Mouse (Mus musculus) small intestine, adult 2 months (tissue): ENCODE data around the gene Mex3b.

Experiments
- CTCF ChIP-seq: fragments of 200-500 bp; IDR thresholded peaks from 2 replicates; pipeline ENCODE4 v1.5.1; 2012; ENCODE audit warnings: low read depth, mild to moderate bottlenecking, control low read depth, inconsistent platforms, low read length, moderate library complexity, mixed read lengths; ENCODE audit not compliant: insufficient replicate concordance, insufficient read length; ENCODE audit errors: extremely low read depth
- POLR2A ChIP-seq: fragments of 200-500 bp; IDR thresholded peaks from 2 replicates; pipeline ENCODE4 v1.6.1; 2012; ENCODE audit warnings: low read depth, mild to moderate bottlenecking, control low read depth, inconsistent platforms, low read length, moderate library complexity

DNA sequence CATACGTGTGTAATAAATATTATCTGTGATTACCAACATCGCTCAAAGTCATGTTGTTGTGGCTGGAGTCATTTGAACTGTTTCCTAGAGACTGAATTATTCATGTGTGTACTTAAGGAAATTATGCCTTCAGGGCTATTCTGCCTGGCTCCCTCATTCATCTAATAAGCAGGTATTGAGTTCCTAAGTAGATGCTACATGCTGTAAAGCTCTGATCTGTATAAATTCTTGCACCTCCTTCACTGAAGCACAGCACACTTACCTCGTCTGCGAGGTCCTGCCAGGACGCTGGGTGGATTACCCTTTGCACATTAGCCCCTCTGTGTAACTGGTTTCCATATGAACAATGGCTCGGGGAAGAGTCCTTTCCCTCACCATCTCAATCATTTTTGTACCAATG, 3.8 kb upstream of the Mex3b start:
- TF ChIP-seq CTCF (no peak), POLR2A (no peak)
